Comparison of ENCODE assay signal across 9 mouse cellular contexts in the genomic region with DNA sequence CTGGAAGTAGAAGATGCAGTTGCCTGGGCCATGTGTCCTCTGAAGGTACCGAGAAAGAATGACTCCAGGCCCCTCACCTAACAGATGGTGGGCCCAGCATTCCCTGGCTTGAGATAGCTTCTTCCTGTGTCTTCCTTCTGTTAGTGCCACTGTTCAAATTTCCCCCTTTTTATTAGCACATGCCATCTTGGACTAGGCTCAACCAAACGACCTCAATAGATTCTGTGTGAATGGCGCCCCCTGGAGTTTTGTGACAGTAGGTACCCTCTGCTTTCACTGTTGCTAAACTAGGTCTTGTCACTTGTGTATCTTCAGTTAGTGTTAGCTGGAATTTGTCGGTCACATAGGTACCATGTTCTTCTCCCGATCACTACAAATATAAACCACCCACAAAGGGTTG. TPM values are rescaled to one million over a fixed set of nuclear protein-coding genes. Genes with fewer than 3 reads are reported as not detected.
A peak's percentile ranks its signal among the peaks of the same experiment; 100 is the strongest.
DNase-seq lines count a peak whose midpoint lies in the region; ATAC-seq and TF ChIP-seq lines count a peak whose summit lies in the region.
"Had no signal": no experiment of that assay in that cellular context is flagged by ENCODE, and none has a peak within 500 bp of the region (broad histone marks: within the 10 kb centered on the region; RNA-seq: fewer than 3 reads in every experiment).

No protein-coding gene starts in this region.

- no peaks in the 10 kb centered on the region for H3K27me3 ChIP-seq in thymus, adult 2 months (ENCODE audit: control insufficient read depth, insufficient read depth, low read length)
- H3K27me3 ChIP-seq in liver, postnatal 0 days (ENCODE audit: insufficient read depth, low read length): no peaks in the 10 kb centered on the region
- H3K27me3 ChIP-seq: hindbrain, embryonic 15.5 days had no signal

- TF ChIP-seq POLR2A in thymus, adult 2 months (IDR thresholded peaks at IDR 0.05; ENCODE audit: control insufficient read depth, extremely low read depth, insufficient read depth, low read length, poor library complexity): no peak

- WGBS in thymus, adult 2 months: 50% methylated on average over 5 of the region's 5 CpGs
- 44% methylated on average over 5 of the region's 5 CpGs for WGBS in liver, postnatal 0 days (ENCODE audit: insufficient replicate concordance)

- TF ChIP-seq EP300 in liver, postnatal 0 days (IDR thresholded peaks at IDR 0.05; ENCODE audit: low read depth): no peak

- no peaks in the 10 kb centered on the region for H3K4me1 ChIP-seq in thymus, adult 2 months (replicated peaks; ENCODE audit: control insufficient read depth, insufficient read depth, low read length)
- no peaks in the 10 kb centered on the region for H3K4me1 ChIP-seq in liver, postnatal 0 days (ENCODE audit: insufficient read depth)
- H3K4me1 ChIP-seq: hindbrain, embryonic 15.5 days had no signal

- DNase-seq in gastrocnemius, adult 2 months: peak; percentile 35
- no peak for DNase-seq in gastrocnemius, adult 8-10 months (ENCODE audit: low spot score in 2 of 2)
- peak; percentile 37 for DNase-seq in thymus, adult 2 months
- DNase-seq in thymus, adult 18-20 months: no peak
- peak; percentile 40 for DNase-seq in cerebellum, adult 9-10 months
- peak; percentile 65 for DNase-seq in heart, postnatal 4 days
- peak; percentile 62 for DNase-seq in liver, postnatal 0 days
- DNase-seq in testis, postnatal 10 days (ENCODE audit: low spot score): peak; percentile 59

- H3K27ac ChIP-seq in gastrocnemius, adult 2 months: no peak overlapping the region
- no peak overlapping the region for H3K27ac ChIP-seq in thymus, adult 2 months (ENCODE audit: control insufficient read depth, insufficient read depth, low read length)
- no peak overlapping the region for H3K27ac ChIP-seq in liver, postnatal 0 days (ENCODE audit: low read depth)
- H3K27ac ChIP-seq: hindbrain, embryonic 15.5 days had no signal

- no peaks in the 10 kb centered on the region for H3K9me3 ChIP-seq in liver, postnatal 0 days (ENCODE audit: low read length)
- H3K9me3 ChIP-seq: hindbrain, embryonic 15.5 days had no signal

- intact Hi-C loops in gastrocnemius, adult 2 months (cut with DNase I): no loop called here

- no peaks in the 10 kb centered on the region for H3K36me3 ChIP-seq in thymus, adult 2 months (ENCODE audit: control insufficient read depth, insufficient read depth, low read length)
- no peaks in the 10 kb centered on the region for H3K36me3 ChIP-seq in liver, postnatal 0 days (replicated peaks; ENCODE audit: insufficient read depth, low read length)
- H3K36me3 ChIP-seq: hindbrain, embryonic 15.5 days had no signal

- H3K9ac ChIP-seq in liver, postnatal 0 days (replicated peaks): no peak overlapping the region
- H3K9ac ChIP-seq: hindbrain, embryonic 15.5 days had no signal

- H3K4me2 ChIP-seq in liver, postnatal 0 days (ENCODE audit: low read depth, low read length): no peak overlapping the region
- H3K4me2 ChIP-seq: hindbrain, embryonic 15.5 days had no signal

- ATAC-seq in liver, postnatal 0 days: no peak

- TF ChIP-seq CTCF in gastrocnemius, adult 2 months (IDR thresholded peaks at IDR 0.05): peak; percentile 54
- TF ChIP-seq CTCF in thymus, adult 2 months (IDR thresholded peaks at IDR 0.05; ENCODE audit: borderline replicate concordance, control insufficient read depth, extremely low read depth, insufficient read depth, low read length, poor library complexity): no peak
- peak; percentile 72 for TF ChIP-seq CTCF in liver, postnatal 0 days (IDR thresholded peaks at IDR 0.05; ENCODE audit: low read depth)

- no peak overlapping the region for H3K4me3 ChIP-seq in gastrocnemius, adult 2 months
- H3K4me3 ChIP-seq in thymus, adult 2 months (ENCODE audit: control insufficient read depth, insufficient read depth, low read length): no peak overlapping the region
- H3K4me3 ChIP-seq in liver, postnatal 0 days (ENCODE audit: low read depth, low read length): no peak overlapping the region
- H3K4me3 ChIP-seq: hindbrain, embryonic 15.5 days had no signal

RNA-seq across cellular contexts. Expression of gene Prune2, which starts 29.0 kb away (rescaled TPM):
- total RNA-seq in gastrocnemius, adult 2 months (2021): 1 to 10 TPM; 5.9 to 9.6 TPM
- total RNA-seq in gastrocnemius, adult 8-10 months (2022): 1 to 10 TPM; 3.5 to 8.0 (median 5.6) TPM
- polyA plus RNA-seq in thymus, adult 2 months (2012; rRNA removed): 0.47 and 0.84 TPM in 2 replicates
- total RNA-seq in heart, postnatal 4 days (2021): 10 to 100 TPM; 13.1 to 16.4 TPM
- polyA plus RNA-seq in liver, postnatal 0 days (2015; fragmentation: Nextera tagmentation; extraction: Ambion mirVana): 0.67 and 0.72 TPM in 2 replicates

Comparison
In these comparisons a context has a peak if more than half of its experiments do, and no peak if none do; other contexts are left out.
1. DNase-seq: peak in gastrocnemius, adult 2 months (single experiment), thymus, adult 2 months (single experiment), cerebellum, adult 9-10 months (single experiment), heart, postnatal 4 days (single experiment), liver, postnatal 0 days (single experiment) and testis, postnatal 10 days (single experiment); none in gastrocnemius, adult 8-10 months (0 of 2) and thymus, adult 18-20 months (0 of 2).